Mouse (Mus musculus) brain, embryonic 14.5 days (tissue): Measurements from ENCODE around the gene Smtn.

Source experiments
- CTCF ChIP-seq: fragments of 200-500 bp; IDR thresholded peaks from 2 replicates; pipeline ENCODE4 v1.5.1; 2012; ENCODE audit warnings: inconsistent platforms, mild to moderate bottlenecking, moderate library complexity, borderline replicate concordance; ENCODE audit not compliant: insufficient read depth, insufficient read length; ENCODE audit errors: extremely low read depth
- POLR2A ChIP-seq: fragments of 200-500 bp; IDR thresholded peaks from 2 replicates; pipeline ENCODE4 v1.6.1; 2012; ENCODE audit warnings: mild to moderate bottlenecking, inconsistent platforms, borderline replicate concordance; ENCODE audit not compliant: poor library complexity, insufficient read depth, insufficient read length, severe bottlenecking; ENCODE audit errors: extremely low read depth

GRCm38 (mm10) chr11:3516121-3516520 lies 24.3 kb downstream of the Smtn start:
- no peak for TF ChIP-seq CTCF
- no peak for TF ChIP-seq POLR2A
